Mouse (Mus musculus): ENCODE results near the gene Prdx1. TPM values are rescaled to one million over a fixed set of nuclear protein-coding genes. Genes with fewer than 3 reads are reported as not detected.
"Not testable (repeated sequence)": the region's sequence is repeated elsewhere in the genome, so short reads cannot be mapped to it uniquely, and the experiment has no call there.

The Prdx1 gene
- polyA plus RNA-seq, 1 experiment from 2014 or later, result 430 TPM

GRCm38 (mm10) chr4:116651797-116652135 lies 33.6 kb upstream of the Prdx1 start:
- ATAC-seq (ENCODE audit: low FRiP score, low TSS enrichment) (peak; percentile 34; the same call in 1 of the 2 replicates), DNase-seq (no peak)
- H3K9me3 ChIP-seq (ENCODE audit: control insufficient read depth, low read length), result no peaks in the 10 kb centered on the region
- peaks cover 12% of the 10 kb centered on the region for H3K36me3 ChIP-seq (ENCODE audit: control insufficient read depth, insufficient read depth, low read length)
- peak overlapping the region; percentile 85 for H3K4me2 ChIP-seq (ENCODE audit: low read length)
- H3K27me3 ChIP-seq (ENCODE audit: control insufficient read depth, insufficient read depth, low read length), result no peaks in the 10 kb centered on the region
- peaks cover 25% of the 10 kb centered on the region for H3K4me1 ChIP-seq (ENCODE audit: control insufficient read depth, insufficient read depth, low read length)
- H3K4me3 ChIP-seq (replicated peaks; ENCODE audit: low read depth, low read length), result peak overlapping the region; percentile 79
- H3K27ac ChIP-seq (replicated peaks; ENCODE audit: low read depth, low read length), result no peak overlapping the region
- H3K9ac ChIP-seq (replicated peaks; ENCODE audit: low read length), result peak overlapping the region; percentile 34; the same call in 1 of the 2 replicates
- WGBS, result 10% methylated on average over 6 of the region's 6 CpGs

- no peak for DNase-seq
- peaks cover 19% of the 10 kb centered on the region for H3K4me1 ChIP-seq (ENCODE audit: control insufficient read depth, insufficient read depth, low read length)
- no peak for ATAC-seq (ENCODE audit: low FRiP score, low TSS enrichment)
- H3K4me3 ChIP-seq (replicated peaks; ENCODE audit: low read depth, low read length), result no peak overlapping the region
- no peak overlapping the region for H3K27ac ChIP-seq (replicated peaks; ENCODE audit: low read depth, low read length)
- H3K27me3 ChIP-seq (ENCODE audit: control insufficient read depth, insufficient read depth, low read length), result no peaks in the 10 kb centered on the region
- no peaks in the 10 kb centered on the region for H3K36me3 ChIP-seq (ENCODE audit: control insufficient read depth, insufficient read depth, low read length)
- no peaks in the 10 kb centered on the region for H3K9me3 ChIP-seq (ENCODE audit: control insufficient read depth, low read length)
- H3K9ac ChIP-seq (replicated peaks; ENCODE audit: low read length), result no peak overlapping the region
- H3K4me2 ChIP-seq (ENCODE audit: low read length), result no peak overlapping the region
- 89% methylated on average over 6 of the region's 6 CpGs for WGBS
Measured at GRCm38 (mm10) chr4:116653228-116653627, 32.1 kb upstream of the Prdx1 start.

DNA sequence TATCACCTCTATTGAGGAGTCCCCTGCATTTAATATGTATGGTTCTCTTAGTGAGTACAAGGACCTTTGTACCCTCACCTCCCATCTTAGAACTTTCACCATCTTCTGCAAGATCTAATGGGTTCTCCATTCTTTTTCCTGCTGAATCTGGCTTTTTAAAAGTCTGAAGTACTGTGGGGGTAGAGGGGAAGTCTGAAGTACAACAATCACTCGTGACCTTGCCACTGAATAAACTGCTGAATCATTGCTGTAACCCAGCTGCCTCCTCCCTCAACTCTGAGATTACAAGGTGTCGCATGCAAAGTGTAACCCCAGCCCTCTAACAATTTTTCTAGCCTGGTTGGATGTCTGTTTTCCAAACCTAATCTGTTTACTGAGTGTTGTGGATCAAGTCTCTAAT lies 30.2 kb upstream of the Prdx1 start:
- Histone ChIP-seq H3K9ac (replicated peaks; ENCODE audit: low read length) (no peak overlapping the region), H3K36me3 (ENCODE audit: control insufficient read depth, insufficient read depth, low read length) (no peaks in the 10 kb centered on the region), H3K9me3 (ENCODE audit: control insufficient read depth, low read length) (no peaks in the 10 kb centered on the region), H3K4me2 (ENCODE audit: low read length) (no peak overlapping the region), H3K27ac (replicated peaks; ENCODE audit: low read depth, low read length) (no peak overlapping the region), H3K4me3 (replicated peaks; ENCODE audit: low read depth, low read length) (no peak overlapping the region), H3K27me3 (ENCODE audit: control insufficient read depth, insufficient read depth, low read length) (no peaks in the 10 kb centered on the region), H3K4me1 (ENCODE audit: control insufficient read depth, insufficient read depth, low read length) (peaks cover 5% of the 10 kb centered on the region)
- ATAC-seq (ENCODE audit: low FRiP score, low TSS enrichment) (no peak), DNase-seq (no peak)
- 77% methylated on average over 2 of the region's 2 CpGs for WGBS

GRCm38 (mm10) chr4:116655658-116656057 lies 29.7 kb upstream of the Prdx1 start:
- no peaks in the 10 kb centered on the region for H3K27me3 ChIP-seq (ENCODE audit: control insufficient read depth, insufficient read depth, low read length)
- no peak overlapping the region for H3K27ac ChIP-seq (replicated peaks; ENCODE audit: low read depth, low read length)
- no peak overlapping the region for H3K9ac ChIP-seq (replicated peaks; ENCODE audit: low read length)
- no peaks in the 10 kb centered on the region for H3K4me1 ChIP-seq (ENCODE audit: control insufficient read depth, insufficient read depth, low read length)
- no peak overlapping the region for H3K4me2 ChIP-seq (ENCODE audit: low read length)
- no peaks in the 10 kb centered on the region for H3K36me3 ChIP-seq (ENCODE audit: control insufficient read depth, insufficient read depth, low read length)
- no peak for DNase-seq
- H3K9me3 ChIP-seq (ENCODE audit: control insufficient read depth, low read length), result no peaks in the 10 kb centered on the region
- no peak for ATAC-seq (ENCODE audit: low FRiP score, low TSS enrichment)
- 79% methylated on average over 3 of the region's 3 CpGs for WGBS
- H3K4me3 ChIP-seq (replicated peaks; ENCODE audit: low read depth, low read length), result no peak overlapping the region

DNA sequence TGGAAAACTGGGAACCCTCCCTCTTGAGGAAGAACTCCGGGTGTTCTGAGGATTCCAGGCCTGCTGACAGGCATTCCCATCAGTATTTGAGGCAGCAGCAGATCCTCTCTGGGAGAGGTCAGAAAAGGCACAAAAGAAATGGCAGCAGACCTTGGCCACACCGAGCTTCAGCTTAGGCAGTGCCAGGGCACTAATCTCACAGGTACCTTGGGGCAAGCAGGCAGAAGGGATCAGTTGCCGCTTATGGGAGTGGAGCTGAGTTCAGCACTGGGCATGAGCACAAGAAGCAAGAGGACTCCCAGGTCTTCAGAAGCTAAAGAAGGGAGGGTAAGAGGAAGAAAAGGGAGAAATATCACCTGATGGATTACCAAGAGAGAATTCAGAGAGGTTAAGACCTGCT lies 27.4 kb upstream of the Prdx1 start:
- DNase-seq, result no peak
- WGBS, result 45% methylated on average over 3 of the region's 3 CpGs
- no peaks in the 10 kb centered on the region for H3K27me3 ChIP-seq (ENCODE audit: control insufficient read depth, insufficient read depth, low read length)
- no peak overlapping the region for H3K4me3 ChIP-seq (replicated peaks; ENCODE audit: low read depth, low read length)
- H3K4me2 ChIP-seq (ENCODE audit: low read length), result no peak overlapping the region
- H3K36me3 ChIP-seq (ENCODE audit: control insufficient read depth, insufficient read depth, low read length), result no peaks in the 10 kb centered on the region
- ATAC-seq (ENCODE audit: low FRiP score, low TSS enrichment), result no peak
- H3K9ac ChIP-seq (replicated peaks; ENCODE audit: low read length), result no peak overlapping the region
- H3K4me1 ChIP-seq (ENCODE audit: control insufficient read depth, insufficient read depth, low read length), result no peaks in the 10 kb centered on the region
- H3K9me3 ChIP-seq (ENCODE audit: control insufficient read depth, low read length), result no peaks in the 10 kb centered on the region
- no peak overlapping the region for H3K27ac ChIP-seq (replicated peaks; ENCODE audit: low read depth, low read length)

DNA sequence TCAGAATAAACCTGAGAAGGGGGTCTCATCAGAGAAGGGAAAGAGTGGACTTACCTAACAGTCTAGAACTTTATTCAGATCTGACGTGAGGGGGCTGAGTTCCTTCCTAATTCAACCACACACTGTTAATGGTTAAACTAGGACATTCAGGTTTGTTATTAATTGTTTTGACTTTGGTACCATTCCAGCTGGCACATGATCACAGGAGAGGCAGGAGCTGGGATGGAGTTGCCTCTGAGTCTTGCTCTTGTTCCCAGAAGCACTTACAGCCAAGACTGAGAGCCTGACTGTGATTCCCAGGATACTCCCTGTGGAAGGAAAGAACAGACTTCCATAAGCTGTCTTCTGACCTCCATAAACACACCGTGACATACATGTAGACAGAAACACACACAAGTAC lies 25.9 kb upstream of the Prdx1 start:
- Histone ChIP-seq H3K4me1 (ENCODE audit: control insufficient read depth, insufficient read depth, low read length) (no peaks in the 10 kb centered on the region), H3K4me3 (replicated peaks; ENCODE audit: low read depth, low read length) (no peak overlapping the region), H3K27me3 (ENCODE audit: control insufficient read depth, insufficient read depth, low read length) (no peaks in the 10 kb centered on the region), H3K36me3 (ENCODE audit: control insufficient read depth, insufficient read depth, low read length) (no peaks in the 10 kb centered on the region), H3K4me2 (ENCODE audit: low read length) (no peak overlapping the region), H3K9me3 (ENCODE audit: control insufficient read depth, low read length) (no peaks in the 10 kb centered on the region), H3K27ac (replicated peaks; ENCODE audit: low read depth, low read length) (no peak overlapping the region), H3K9ac (replicated peaks; ENCODE audit: low read length) (no peak overlapping the region)
- no peak for ATAC-seq (ENCODE audit: low FRiP score, low TSS enrichment)
- WGBS, result 87% methylated on average over 2 of the region's 2 CpGs
- DNase-seq, result no peak

GRCm38 (mm10) chr4:116659916-116660315 lies 25.4 kb upstream of the Prdx1 start:
- WGBS, result 92% methylated on average over 6 of the region's 6 CpGs
- not testable (repeated sequence) for H3K27me3 ChIP-seq (ENCODE audit: control insufficient read depth, insufficient read depth, low read length); H3K4me2 ChIP-seq (ENCODE audit: low read length); H3K4me1 ChIP-seq (ENCODE audit: control insufficient read depth, insufficient read depth, low read length); DNase-seq; ATAC-seq (ENCODE audit: low FRiP score, low TSS enrichment); H3K9ac ChIP-seq (replicated peaks; ENCODE audit: low read length); H3K9me3 ChIP-seq (ENCODE audit: control insufficient read depth, low read length); H3K27ac ChIP-seq (replicated peaks; ENCODE audit: low read depth, low read length); H3K36me3 ChIP-seq (ENCODE audit: control insufficient read depth, insufficient read depth, low read length); H3K4me3 ChIP-seq (replicated peaks; ENCODE audit: low read depth, low read length)

GRCm38 (mm10) chr4:116660829-116661228 lies 24.5 kb upstream of the Prdx1 start:
- no peak overlapping the region for H3K4me2 ChIP-seq (ENCODE audit: low read length)
- H3K9ac ChIP-seq (replicated peaks; ENCODE audit: low read length), result no peak overlapping the region
- no peak overlapping the region for H3K27ac ChIP-seq (replicated peaks; ENCODE audit: low read depth, low read length)
- no peaks in the 10 kb centered on the region for H3K27me3 ChIP-seq (ENCODE audit: control insufficient read depth, insufficient read depth, low read length)
- H3K4me1 ChIP-seq (ENCODE audit: control insufficient read depth, insufficient read depth, low read length), result no peaks in the 10 kb centered on the region
- ATAC-seq (ENCODE audit: low FRiP score, low TSS enrichment) (no peak), DNase-seq (no peak)
- no peaks in the 10 kb centered on the region for H3K9me3 ChIP-seq (ENCODE audit: control insufficient read depth, low read length)
- H3K36me3 ChIP-seq (ENCODE audit: control insufficient read depth, insufficient read depth, low read length), result no peaks in the 10 kb centered on the region
- WGBS, result 81% methylated on average over 6 of the region's 6 CpGs
- H3K4me3 ChIP-seq (replicated peaks; ENCODE audit: low read depth, low read length), result no peak overlapping the region

GRCm38 (mm10) chr4:116661998-116662397 lies 23.3 kb upstream of the Prdx1 start:
- H3K9ac ChIP-seq (replicated peaks; ENCODE audit: low read length), result no peak overlapping the region
- H3K27me3 ChIP-seq (ENCODE audit: control insufficient read depth, insufficient read depth, low read length), result no peaks in the 10 kb centered on the region
- H3K9me3 ChIP-seq (ENCODE audit: control insufficient read depth, low read length), result no peaks in the 10 kb centered on the region
- H3K36me3 ChIP-seq (ENCODE audit: control insufficient read depth, insufficient read depth, low read length), result no peaks in the 10 kb centered on the region
- H3K4me3 ChIP-seq (replicated peaks; ENCODE audit: low read depth, low read length), result no peak overlapping the region
- no peak overlapping the region for H3K4me2 ChIP-seq (ENCODE audit: low read length)
- no peak for ATAC-seq (ENCODE audit: low FRiP score, low TSS enrichment)
- DNase-seq, result no peak
- no peaks in the 10 kb centered on the region for H3K4me1 ChIP-seq (ENCODE audit: control insufficient read depth, insufficient read depth, low read length)
- H3K27ac ChIP-seq (replicated peaks; ENCODE audit: low read depth, low read length), result no peak overlapping the region
- WGBS, result 93% methylated on average over 1 of the region's 1 CpGs
